Mouse (Mus musculus) limb, embryonic 14.5 days (tissue): ENCODE measurements around the gene Ldlrad2. TPM values are rescaled to one million over a fixed set of nuclear protein-coding genes. Genes with fewer than 3 reads are reported as not detected.

Experiments used
- ATAC-seq: fragments of 200-750 bp; cut with Nextera tagmentation; 2 replicates; pipeline ENCODE4 v1.8.0; 2017; ENCODE audit warnings: low read depth, moderate number of reproducible peaks, moderate TSS enrichment; ENCODE audit not compliant: low FRiP score
- DNase-seq: peaks from one replicate; pipeline ENCODE4 v3.0.0-alpha.2; 2015; ENCODE audit warnings: low spot score
- H3K27ac ChIP-seq: fragments of 300-500 bp; sonication (generic); replicated peaks from 2 replicates; pipeline ENCODE4 v1.5.1; 2014; ENCODE audit warnings: low read depth, mild to moderate bottlenecking, low read length, moderate library complexity, mixed read lengths
- H3K27me3 ChIP-seq: fragments of 300-500 bp; sonication (generic); 2 replicates; pipeline ENCODE4 v1.6.1; 2014; ENCODE audit warnings: low read length, mixed read lengths; ENCODE audit not compliant: control insufficient read depth, insufficient read depth
- H3K36me3 ChIP-seq: fragments of 300-500 bp; sonication (generic); 2 replicates; pipeline ENCODE4 v1.6.1; 2014; ENCODE audit warnings: mild to moderate bottlenecking, low read length, moderate library complexity, mixed read lengths; ENCODE audit not compliant: control insufficient read depth, insufficient read depth
- H3K4me1 ChIP-seq: fragments of 300-500 bp; sonication (generic); 2 replicates; pipeline ENCODE4 v1.6.1; 2014; ENCODE audit warnings: antibody characterized with exemption, low read length, mixed read lengths; ENCODE audit not compliant: control insufficient read depth, insufficient read depth
- H3K4me2 ChIP-seq: fragments of 300-500 bp; sonication (generic); replicated peaks from 2 replicates; pipeline ENCODE4 v1.6.1; 2014; ENCODE audit warnings: low read depth, mild to moderate bottlenecking, low read length, moderate library complexity; ENCODE audit not compliant: severe bottlenecking
- H3K4me3 ChIP-seq: fragments of 300-500 bp; sonication (generic); replicated peaks from 2 replicates; pipeline ENCODE4 v1.5.1; 2014; ENCODE audit warnings: low read length
- H3K9ac ChIP-seq: fragments of 300-500 bp; sonication (generic); 2 replicates; pipeline ENCODE4 v1.6.1; 2014; ENCODE audit warnings: mild to moderate bottlenecking, low read depth, low read length, moderate library complexity; ENCODE audit not compliant: severe bottlenecking
- H3K9me3 ChIP-seq: fragments of 300-500 bp; sonication (generic); 2 replicates; pipeline ENCODE4 v1.6.1; 2016; ENCODE audit warnings: low read length; ENCODE audit not compliant: control insufficient read depth
- POLR2A ChIP-seq: fragments of 200-500 bp; IDR thresholded peaks from 2 replicates; pipeline ENCODE4 v1.8.0; 2012; ENCODE audit warnings: inconsistent platforms, mild to moderate bottlenecking, moderate library complexity, borderline replicate concordance; ENCODE audit not compliant: insufficient read depth, insufficient read length; ENCODE audit errors: extremely low read depth
- WGBS: fragments of 180-500 bp; shearing (Covaris S2); extraction: QIAGEN DNeasy Blood & Tissue Kit; methylation state at CpG from one replicate; pipeline ENCODE4 v1.1.7; 2014; 5-methylcytosine and 5-hydroxymethylcytosine counted together
- microRNA-seq: library from miRNA; unstranded; fragments of <30 nt; microRNA quantifications from one replicate; pipeline ENCODE4, GENCODE M21; 2016
- polyA plus RNA-seq, 2 experiments: library from polyadenylated mRNA; depleted of rRNA in 1 of 2; stranded (reverse) in 1 of 2; unstranded in 1 of 2; fragments of >200 nt; fragmentation: Nextera tagmentation in 1 of 2; extraction: Ambion mirVana in 1 of 2; gene quantifications; 2 replicates each; pipeline versions ENCODE4 v1.2.1 to v1.2.3; 2012 to 2014

The Ldlrad2 gene
- polyA plus RNA-seq, 2 experiments = not detected

DNA sequence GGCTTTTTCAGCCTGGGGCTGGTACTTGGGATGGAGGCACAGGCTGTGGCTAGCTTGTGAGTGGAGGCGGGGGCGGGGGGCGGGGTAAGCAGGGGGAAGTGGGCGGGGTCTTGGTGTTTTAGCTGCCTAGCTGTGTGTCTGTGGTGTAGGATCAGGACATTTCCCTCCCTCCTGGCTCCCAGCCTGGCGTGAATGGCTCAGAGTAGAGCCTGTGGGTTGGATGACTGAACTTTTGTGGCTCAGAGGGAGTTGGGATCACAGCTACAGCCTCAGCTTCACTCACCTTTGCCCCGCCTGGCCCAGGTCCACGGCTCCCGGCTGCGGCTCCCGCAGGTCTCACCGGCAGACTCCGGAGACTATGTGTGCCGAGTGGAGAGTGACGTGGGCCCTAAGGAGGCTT, 34.0 kb downstream of the Ldlrad2 start:
- TF ChIP-seq POLR2A = no peak
- DNase-seq = no peak
- H3K9me3 ChIP-seq = no peaks in the 10 kb centered on the region
- WGBS = 64% methylated on average over 8 of the region's 14 CpGs
- H3K4me1 ChIP-seq = no peaks in the 10 kb centered on the region
- no peak overlapping the region for H3K4me2 ChIP-seq
- H3K4me3 ChIP-seq = no peak overlapping the region
- no peak for ATAC-seq
- peaks cover 96% of the 10 kb centered on the region for H3K36me3 ChIP-seq
- H3K27me3 ChIP-seq = no peaks in the 10 kb centered on the region
- H3K27ac ChIP-seq = no peak overlapping the region
- H3K9ac ChIP-seq = no peak overlapping the region

- TF ChIP-seq POLR2A = no peak
- Histone ChIP-seq H3K9me3 (no peaks in the 10 kb centered on the region), H3K4me2 (no peak overlapping the region), H3K27me3 (no peaks in the 10 kb centered on the region), H3K4me1 (no peaks in the 10 kb centered on the region), H3K4me3 (no peak overlapping the region), H3K27ac (no peak overlapping the region), H3K9ac (no peak overlapping the region), H3K36me3 (peaks cover 88% of the 10 kb centered on the region)
- DNase-seq (no peak), ATAC-seq (no peak)
- WGBS = 81% methylated on average over 6 of the region's 6 CpGs
These were observed 46.5 kb downstream of the Ldlrad2 start for GRCm38 (mm10) chr4:137527872-137528271.

GRCm38 (mm10) chr4:137527368-137527767, 47.0 kb downstream of the Ldlrad2 start:
- H3K36me3 ChIP-seq = peaks cover 92% of the 10 kb centered on the region
- H3K9ac ChIP-seq = no peak overlapping the region
- H3K4me2 ChIP-seq = no peak overlapping the region
- H3K27ac ChIP-seq = no peak overlapping the region
- 75% methylated on average over 4 of the region's 4 CpGs for WGBS
- H3K27me3 ChIP-seq = no peaks in the 10 kb centered on the region
- ATAC-seq = no peak
- H3K9me3 ChIP-seq = no peaks in the 10 kb centered on the region
- no peak for DNase-seq
- H3K4me3 ChIP-seq = no peak overlapping the region
- no peaks in the 10 kb centered on the region for H3K4me1 ChIP-seq
- TF ChIP-seq POLR2A = no peak

GRCm38 (mm10) chr4:137525426-137525825, 48.9 kb downstream of the Ldlrad2 start:
- 90% methylated on average over 1 of the region's 1 CpGs for WGBS
- DNase-seq = no peak
- Histone ChIP-seq H3K4me2 (no peak overlapping the region), H3K4me1 (no peaks in the 10 kb centered on the region), H3K9me3 (no peaks in the 10 kb centered on the region), H3K36me3 (peaks cover 94% of the 10 kb centered on the region), H3K27me3 (no peaks in the 10 kb centered on the region), H3K4me3 (no peak overlapping the region), H3K27ac (no peak overlapping the region), H3K9ac (no peak overlapping the region)
- no peak for TF ChIP-seq POLR2A
- ATAC-seq = no peak

Small RNA genes lying within 50 kb of the gene (microRNA-seq; reads per million reads assigned to microRNA genes)
- 2.1 reads per million for gene Mir7018

Other genes starting within 250 kb of the Ldlrad2 start
- 300 and 342 TPM in 2 replicates for gene Cdc42, start 216.8 kb downstream of the Ldlrad2 start, polyA plus RNA-seq (2012; rRNA removed)
- gene Cdc42, start 216.8 kb downstream of the Ldlrad2 start, polyA plus RNA-seq (2014; fragmentation: Nextera tagmentation; extraction: Ambion mirVana) = 720 and 741 TPM in 2 replicates
- not detected in 2 replicates for gene Cela3a, start 164.8 kb downstream of the Ldlrad2 start, polyA plus RNA-seq (2012; rRNA removed)
- gene Cela3a, start 164.8 kb downstream of the Ldlrad2 start, polyA plus RNA-seq (2014; fragmentation: Nextera tagmentation; extraction: Ambion mirVana) = not detected in 2 replicates
- 0.29 and 0.55 TPM in 2 replicates for gene Cela3b, start 144.0 kb downstream of the Ldlrad2 start, polyA plus RNA-seq (2012; rRNA removed)
- 0.28 TPM in 1 of 2 replicates, not detected in the other for gene Cela3b, start 144.0 kb downstream of the Ldlrad2 start, polyA plus RNA-seq (2014; fragmentation: Nextera tagmentation; extraction: Ambion mirVana)
- gene 1700013G24Rik, start 121.3 kb downstream of the Ldlrad2 start, polyA plus RNA-seq (2012; rRNA removed) = 0.23 and 0.26 TPM in 2 replicates
- gene 1700013G24Rik, start 121.3 kb downstream of the Ldlrad2 start, polyA plus RNA-seq (2014; fragmentation: Nextera tagmentation; extraction: Ambion mirVana) = 0.30 TPM in 1 of 2 replicates, not detected in the other
- gene Hspg2, start 105.8 kb downstream of the Ldlrad2 start, polyA plus RNA-seq (2012; rRNA removed) = 97.4 and 126 TPM in 2 replicates
- 65.6 and 68.4 TPM in 2 replicates for gene Hspg2, start 105.8 kb downstream of the Ldlrad2 start, polyA plus RNA-seq (2014; fragmentation: Nextera tagmentation; extraction: Ambion mirVana)
- 124 and 146 TPM in 2 replicates for gene Usp48, start 19.2 kb upstream of the Ldlrad2 start, polyA plus RNA-seq (2012; rRNA removed)
- gene Usp48, start 19.2 kb upstream of the Ldlrad2 start, polyA plus RNA-seq (2014; fragmentation: Nextera tagmentation; extraction: Ambion mirVana) = 69.3 and 77.6 TPM in 2 replicates
- 35.2 and 43.2 TPM in 2 replicates for gene Rap1gap, start 90.2 kb upstream of the Ldlrad2 start, polyA plus RNA-seq (2012; rRNA removed)
- 11.9 and 12.5 TPM in 2 replicates for gene Rap1gap, start 90.2 kb upstream of the Ldlrad2 start, polyA plus RNA-seq (2014; fragmentation: Nextera tagmentation; extraction: Ambion mirVana)
- gene Alpl, start 221.8 kb upstream of the Ldlrad2 start, polyA plus RNA-seq (2012; rRNA removed) = 31.4 and 40.6 TPM in 2 replicates
- gene Alpl, start 221.8 kb upstream of the Ldlrad2 start, polyA plus RNA-seq (2014; fragmentation: Nextera tagmentation; extraction: Ambion mirVana) = 26.3 and 28.0 TPM in 2 replicates